Mouse (Mus musculus) hindbrain, embryonic 15.5 days (tissue): Measurements from ENCODE around the gene Numa1. TPM values are rescaled to one million over a fixed set of nuclear protein-coding genes. Genes with fewer than 3 reads are reported as not detected.

Experiments
- ATAC-seq: fragments of 200-750 bp; cut with Nextera tagmentation; 2 replicates; pipeline ENCODE4 v1.8.0; 2017; ENCODE audit warnings: low read depth, moderate number of reproducible peaks, moderate TSS enrichment; ENCODE audit not compliant: low FRiP score
- H3K27ac ChIP-seq: fragments of 300-500 bp; sonication (generic); replicated peaks from 2 replicates; pipeline ENCODE4 v1.5.1; 2015; ENCODE audit warnings: mild to moderate bottlenecking, inconsistent platforms
- H3K27me3 ChIP-seq: fragments of 300-500 bp; sonication (generic); 2 replicates; pipeline ENCODE4 v1.6.1; 2015; ENCODE audit warnings: control low read depth, inconsistent platforms
- H3K36me3 ChIP-seq: fragments of 300-500 bp; sonication (generic); 2 replicates; pipeline ENCODE4 v1.6.1; 2015; ENCODE audit warnings: control low read depth, inconsistent platforms
- H3K4me1 ChIP-seq: fragments of 300-500 bp; sonication (generic); replicated peaks from 2 replicates; pipeline ENCODE4 v1.6.1; 2015; ENCODE audit warnings: control low read depth, inconsistent platforms
- H3K4me2 ChIP-seq: fragments of 300-500 bp; sonication (generic); 2 replicates; pipeline ENCODE4 v1.6.1; 2015; ENCODE audit warnings: moderate library complexity, mild to moderate bottlenecking, inconsistent platforms
- H3K4me3 ChIP-seq: fragments of 300-500 bp; sonication (generic); 2 replicates; pipeline ENCODE4 v1.5.1; 2015; ENCODE audit warnings: mild to moderate bottlenecking, inconsistent platforms
- H3K9ac ChIP-seq: fragments of 300-500 bp; sonication (generic); 2 replicates; pipeline ENCODE4 v1.6.1; 2015; ENCODE audit warnings: inconsistent platforms
- H3K9me3 ChIP-seq: fragments of 300-500 bp; sonication (generic); 2 replicates; pipeline ENCODE4 v1.6.1; 2016; ENCODE audit warnings: control low read depth, inconsistent platforms
- WGBS: fragments of 180-500 bp; shearing (Covaris S2); methylation state at CpG from one replicate; pipeline ENCODE4 v1.1.7; 2015; 5-methylcytosine and 5-hydroxymethylcytosine counted together
- polyA plus RNA-seq: library from polyadenylated mRNA; unstranded; fragments of >200 nt; fragmentation: Nextera tagmentation; extraction: Ambion mirVana; gene quantifications from 2 replicates; pipeline ENCODE4 v1.2.1, GENCODE M21; 2015

Numa1 gene
- polyA plus RNA-seq, 1 experiment from 2014 or later, result 46.5 TPM

- Histone ChIP-seq H3K9me3 (no peaks in the 10 kb centered on the region), H3K4me3 (no peak overlapping the region), H3K36me3 (no peaks in the 10 kb centered on the region), H3K4me2 (no peak overlapping the region), H3K9ac (no peak overlapping the region), H3K27me3 (no peaks in the 10 kb centered on the region), H3K27ac (no peak overlapping the region), H3K4me1 (peaks cover 21% of the 10 kb centered on the region)
- no peak for ATAC-seq
- 85% methylated on average over 1 of the region's 1 CpGs for WGBS
These were observed 33.3 kb downstream of the Numa1 start for GRCm38 (mm10) chr7:101967256-101967655.

DNA sequence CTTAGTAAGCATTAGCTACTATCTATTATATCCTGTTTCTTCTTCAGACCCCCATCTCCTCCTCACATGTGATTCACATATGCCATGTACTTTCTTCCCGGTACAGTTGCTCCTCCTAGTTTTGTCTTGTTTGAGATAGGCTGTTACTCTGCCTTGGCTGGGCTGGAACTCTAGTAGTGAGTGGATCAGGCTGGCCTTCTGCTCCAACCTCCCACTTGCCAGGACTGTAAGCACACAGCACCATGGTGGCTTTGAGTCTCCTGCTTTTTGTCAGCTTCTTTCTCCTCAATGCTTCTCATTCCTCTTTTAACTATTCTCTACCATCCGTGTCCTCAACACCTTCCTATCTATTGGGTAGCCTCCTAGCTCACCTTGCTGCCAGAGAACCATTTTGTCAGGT is 34.8 kb downstream of the Numa1 start:
- Histone ChIP-seq H3K9ac (peak overlapping the region; percentile 84), H3K27me3 (no peaks in the 10 kb centered on the region), H3K36me3 (no peaks in the 10 kb centered on the region), H3K9me3 (no peaks in the 10 kb centered on the region), H3K27ac (peak overlapping the region; percentile 99), H3K4me2 (peak overlapping the region; percentile 77), H3K4me1 (peaks cover 35% of the 10 kb centered on the region), H3K4me3 (no peak overlapping the region)
- no peak for ATAC-seq
- WGBS, result 55% methylated on average over 2 of the region's 2 CpGs

- peak overlapping the region; percentile 77 for H3K4me2 ChIP-seq
- whole genome bisulfite sequencing, result 1% methylated on average over 39 of the region's 53 CpGs
- H3K36me3 ChIP-seq, result no peaks in the 10 kb centered on the region
- H3K27me3 ChIP-seq, result no peaks in the 10 kb centered on the region
- ATAC-seq, result peak; percentile 92
- peak overlapping the region; percentile 59 for H3K4me3 ChIP-seq
- H3K27ac ChIP-seq, result peak overlapping the region; percentile 99
- no peaks in the 10 kb centered on the region for H3K9me3 ChIP-seq
- peak overlapping the region; percentile 84 for H3K9ac ChIP-seq
- H3K4me1 ChIP-seq, result peaks cover 46% of the 10 kb centered on the region
These were observed 36.0 kb downstream of the Numa1 start for GRCm38 (mm10) chr7:101969694-101970428.

- H3K9me3 ChIP-seq, result no peaks in the 10 kb centered on the region
- H3K9ac ChIP-seq, result peak overlapping the region; percentile 84
- H3K27ac ChIP-seq, result peak overlapping the region; percentile 99
- 0% methylated on average over 12 of the region's 17 CpGs for WGBS
- ATAC-seq, result peak; percentile 66
- H3K4me2 ChIP-seq, result peak overlapping the region; percentile 77
- no peaks in the 10 kb centered on the region for H3K36me3 ChIP-seq
- H3K27me3 ChIP-seq, result no peaks in the 10 kb centered on the region
- H3K4me1 ChIP-seq, result peaks cover 50% of the 10 kb centered on the region
- H3K4me3 ChIP-seq, result peak overlapping the region; percentile 59
These were observed 36.5 kb downstream of the Numa1 start for GRCm38 (mm10) chr7:101970429-101970775.

- Histone ChIP-seq H3K4me1 (peaks cover 50% of the 10 kb centered on the region), H3K27ac (peak overlapping the region; percentile 99), H3K9me3 (no peaks in the 10 kb centered on the region), H3K4me2 (peak overlapping the region; percentile 77), H3K9ac (peak overlapping the region; percentile 84), H3K36me3 (no peaks in the 10 kb centered on the region), H3K4me3 (peak overlapping the region; percentile 59), H3K27me3 (no peaks in the 10 kb centered on the region)
- WGBS, result 1% methylated on average over 19 of the region's 19 CpGs
- peak; percentile 75 for ATAC-seq
These were observed 37.0 kb downstream of the Numa1 start for GRCm38 (mm10) chr7:101970821-101971461.

- Histone ChIP-seq H3K36me3 (no peaks in the 10 kb centered on the region), H3K27me3 (no peaks in the 10 kb centered on the region), H3K4me2 (peak overlapping the region; percentile 77), H3K4me1 (peaks cover 50% of the 10 kb centered on the region), H3K9me3 (no peaks in the 10 kb centered on the region), H3K27ac (peak overlapping the region; percentile 99), H3K9ac (peak overlapping the region; percentile 84), H3K4me3 (peak overlapping the region; percentile 59)
- WGBS, result 52% methylated on average over 2 of the region's 2 CpGs
- no peak for ATAC-seq
These were observed 37.8 kb downstream of the Numa1 start for GRCm38 (mm10) chr7:101971721-101972120.

- H3K4me3 ChIP-seq, result no peak overlapping the region
- no peaks in the 10 kb centered on the region for H3K27me3 ChIP-seq
- H3K27ac ChIP-seq, result no peak overlapping the region
- ATAC-seq, result no peak
- H3K9me3 ChIP-seq, result no peaks in the 10 kb centered on the region
- no peak overlapping the region for H3K9ac ChIP-seq
- WGBS, result 85% methylated on average over 3 of the region's 3 CpGs
- no peaks in the 10 kb centered on the region for H3K36me3 ChIP-seq
- peaks cover 48% of the 10 kb centered on the region for H3K4me1 ChIP-seq
- H3K4me2 ChIP-seq, result no peak overlapping the region
These were observed 39.8 kb downstream of the Numa1 start for GRCm38 (mm10) chr7:101973730-101974129.

- Histone ChIP-seq H3K27ac (no peak overlapping the region), H3K4me2 (no peak overlapping the region), H3K9me3 (no peaks in the 10 kb centered on the region), H3K36me3 (no peaks in the 10 kb centered on the region), H3K4me1 (peaks cover 41% of the 10 kb centered on the region), H3K4me3 (no peak overlapping the region), H3K9ac (no peak overlapping the region), H3K27me3 (no peaks in the 10 kb centered on the region)
- 76% methylated on average over 2 of the region's 2 CpGs for WGBS
- no peak for ATAC-seq
These were observed 40.6 kb downstream of the Numa1 start for GRCm38 (mm10) chr7:101974505-101974904.

DNA sequence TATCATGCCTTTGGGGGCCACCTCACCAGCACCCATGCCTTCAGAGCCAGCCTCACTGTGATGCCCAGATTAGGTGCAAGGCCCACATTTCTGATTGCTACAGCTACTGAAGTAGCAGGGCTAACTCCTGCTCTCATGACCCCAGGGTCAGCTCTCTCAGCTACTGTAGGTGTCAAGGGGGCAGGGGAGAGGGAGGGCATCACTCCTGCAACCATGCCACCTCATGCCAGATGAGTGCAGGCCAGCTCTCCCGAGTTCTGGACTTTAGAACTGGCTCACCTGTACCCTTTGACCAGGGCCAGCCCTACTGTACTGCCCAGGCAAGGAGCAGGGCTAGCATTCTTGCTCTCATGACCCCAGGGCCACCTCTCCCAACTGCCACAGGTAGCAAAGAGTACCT is 48.8 kb downstream of the Numa1 start:
- Histone ChIP-seq H3K4me1 (no peaks in the 10 kb centered on the region), H3K27ac (no peak overlapping the region), H3K4me2 (no peak overlapping the region), H3K27me3 (no peaks in the 10 kb centered on the region), H3K9me3 (no peaks in the 10 kb centered on the region), H3K9ac (no peak overlapping the region), H3K36me3 (peaks cover 13% of the 10 kb centered on the region), H3K4me3 (no peak overlapping the region)
- ATAC-seq, result no peak
- 94% methylated on average over 1 of the region's 1 CpGs for WGBS

DNA sequence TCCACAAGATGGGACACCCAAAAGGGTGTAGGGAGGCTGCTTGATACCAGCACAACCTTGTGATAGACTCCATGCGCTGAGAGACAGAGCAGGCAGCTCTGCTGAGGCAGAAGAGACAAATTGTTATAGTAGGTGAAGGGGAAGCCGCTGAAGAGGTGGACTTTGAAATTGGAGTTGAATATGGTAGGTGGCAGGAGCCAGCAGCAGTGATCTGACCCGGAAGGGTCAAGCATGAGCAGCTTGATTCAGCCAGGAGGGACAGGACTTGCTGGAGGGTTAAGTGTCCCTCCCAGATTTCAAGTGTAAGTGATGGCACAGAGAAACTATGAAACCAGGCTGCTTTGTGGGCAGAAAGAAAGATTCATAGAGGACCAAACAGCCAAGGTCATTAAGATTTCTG is 51.2 kb downstream of the Numa1 start:
- Histone ChIP-seq H3K4me1 (no peaks in the 10 kb centered on the region), H3K27me3 (no peaks in the 10 kb centered on the region), H3K4me2 (no peak overlapping the region), H3K9ac (no peak overlapping the region), H3K27ac (no peak overlapping the region), H3K4me3 (no peak overlapping the region), H3K9me3 (no peaks in the 10 kb centered on the region), H3K36me3 (peaks cover 37% of the 10 kb centered on the region)
- WGBS, result 95% methylated on average over 3 of the region's 3 CpGs
- ATAC-seq, result no peak

GRCm38 (mm10) chr7:101994241-101994640 is 60.3 kb downstream of the Numa1 start:
- H3K4me2 ChIP-seq, result no peak overlapping the region
- no peak overlapping the region for H3K27ac ChIP-seq
- no peaks in the 10 kb centered on the region for H3K9me3 ChIP-seq
- 0 out of 2 replicates have a peak, but pooled peaks cover 3% of the 10 kb centered on the region for H3K4me1 ChIP-seq
- no peak for ATAC-seq
- H3K36me3 ChIP-seq, result peaks cover 95% of the 10 kb centered on the region
- WGBS, result 92% methylated on average over 3 of the region's 3 CpGs
- H3K9ac ChIP-seq, result no peak overlapping the region
- no peak overlapping the region for H3K4me3 ChIP-seq
- H3K27me3 ChIP-seq, result no peaks in the 10 kb centered on the region

GRCm38 (mm10) chr7:101998194-101998927 is 64.5 kb downstream of the Numa1 start:
- 71% methylated on average over 14 of the region's 14 CpGs for WGBS
- Histone ChIP-seq H3K27me3 (no peaks in the 10 kb centered on the region), H3K4me1 (0 out of 2 replicates have a peak, but pooled peaks cover 8% of the 10 kb centered on the region), H3K9ac (no peak overlapping the region), H3K4me2 (no peak overlapping the region), H3K27ac (peak overlapping the region; percentile 21; the same call in 1 of the 2 replicates), H3K4me3 (no peak overlapping the region), H3K9me3 (no peaks in the 10 kb centered on the region), H3K36me3 (peaks cover 95% of the 10 kb centered on the region)
- peak; percentile 57 for ATAC-seq
